Mouse (Mus musculus): ENCODE results near the gene Tbx1. TPM values are rescaled to one million over a fixed set of nuclear protein-coding genes. Genes with fewer than 3 reads are reported as not detected.
A peak's percentile ranks its signal among the peaks of the same experiment; 100 is the strongest.

The Tbx1 gene
- polyA plus RNA-seq, 1 experiment from 2014 or later = 0.26 TPM

DNA sequence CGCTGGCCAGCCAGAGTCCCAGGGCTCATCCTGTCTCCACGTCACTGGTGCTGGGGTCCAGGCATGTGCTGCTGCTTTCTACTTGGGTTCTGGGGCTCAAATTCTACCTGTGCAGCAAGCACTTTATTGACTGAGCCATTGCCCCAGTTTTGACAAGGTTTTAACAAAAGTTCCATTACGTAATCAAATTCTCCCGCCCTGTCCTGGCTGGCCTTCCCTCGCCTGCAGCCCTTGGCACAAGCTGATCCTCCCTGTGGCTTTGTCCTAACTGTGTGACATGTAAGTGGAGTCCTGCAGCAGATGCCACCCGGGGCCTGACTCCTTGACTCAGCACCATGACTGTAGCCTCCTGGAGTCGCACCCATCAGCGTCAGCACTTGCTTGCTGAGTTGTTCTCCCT lies 16.3 kb downstream of the Tbx1 start:
- 81% methylated on average over 8 of the region's 8 CpGs for WGBS
- no peak for ATAC-seq (ENCODE audit: low FRiP score, low TSS enrichment)
- no peaks in the 10 kb centered on the region for H3K9me3 ChIP-seq (ENCODE audit: low read length)

GRCm38 (mm10) chr16:18568599-18568998 lies 21.9 kb downstream of the Tbx1 start:
- Histone ChIP-seq H3K9ac (replicated peaks; ENCODE audit: low read length) (no peak overlapping the region), H3K9me3 (ENCODE audit: low read length) (no peaks in the 10 kb centered on the region), H3K4me3 (ENCODE audit: low read length) (no peak overlapping the region), H3K27me3 (ENCODE audit: insufficient read depth, low read length) (no peaks in the 10 kb centered on the region), H3K36me3 (ENCODE audit: insufficient read depth, low read length) (no peaks in the 10 kb centered on the region), H3K27ac (ENCODE audit: low read length) (no peak overlapping the region), H3K4me2 (replicated peaks; ENCODE audit: low read depth, low read length) (no peak overlapping the region), H3K4me1 (ENCODE audit: insufficient read depth, low read length) (no peaks in the 10 kb centered on the region)
- no peak for ATAC-seq (ENCODE audit: low FRiP score, low TSS enrichment)
- 90% methylated on average over 7 of the region's 7 CpGs for WGBS

More for the DNA sequence above, 16.3 kb downstream of the Tbx1 start:
- Histone ChIP-seq H3K27me3 (ENCODE audit: insufficient read depth, low read length) (peaks cover 8% of the 10 kb centered on the region), H3K27ac (ENCODE audit: low read length) (no peak overlapping the region), H3K4me2 (replicated peaks; ENCODE audit: low read depth, low read length) (no peak overlapping the region), H3K36me3 (ENCODE audit: insufficient read depth, low read length) (no peaks in the 10 kb centered on the region), H3K4me3 (ENCODE audit: low read length) (no peak overlapping the region), H3K9ac (replicated peaks; ENCODE audit: low read length) (no peak overlapping the region), H3K4me1 (ENCODE audit: insufficient read depth, low read length) (no peaks in the 10 kb centered on the region)

DNA sequence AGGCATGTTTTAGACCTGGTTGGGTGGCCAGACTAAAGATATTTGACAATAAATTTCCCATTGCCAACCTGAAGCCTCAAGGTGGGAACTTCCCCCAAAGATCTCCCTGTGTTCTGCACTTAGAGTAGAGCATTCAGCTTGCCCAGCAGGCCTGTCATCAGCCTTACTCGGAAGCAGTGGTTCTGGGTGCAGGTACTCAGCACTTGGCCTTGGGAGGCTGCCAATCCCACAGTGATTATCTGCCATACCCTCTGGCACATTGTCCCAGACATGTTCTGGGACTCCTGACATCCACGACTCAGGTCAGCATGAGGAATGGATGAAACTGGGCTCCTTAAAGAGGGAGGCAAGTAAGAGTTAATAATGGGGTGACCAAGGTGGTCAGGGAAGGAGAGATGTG lies 26.0 kb downstream of the Tbx1 start:
- no peak overlapping the region for H3K4me3 ChIP-seq (ENCODE audit: low read length)
- H3K27me3 ChIP-seq (ENCODE audit: insufficient read depth, low read length) = no peaks in the 10 kb centered on the region
- 91% methylated on average over 2 of the region's 2 CpGs for WGBS
- H3K4me1 ChIP-seq (ENCODE audit: insufficient read depth, low read length) = no peaks in the 10 kb centered on the region
- H3K9me3 ChIP-seq (ENCODE audit: low read length) = no peaks in the 10 kb centered on the region
- no peak overlapping the region for H3K4me2 ChIP-seq (replicated peaks; ENCODE audit: low read depth, low read length)
- no peak for ATAC-seq (ENCODE audit: low FRiP score, low TSS enrichment)
- H3K27ac ChIP-seq (ENCODE audit: low read length) = no peak overlapping the region
- H3K9ac ChIP-seq (replicated peaks; ENCODE audit: low read length) = no peak overlapping the region
- H3K36me3 ChIP-seq (ENCODE audit: insufficient read depth, low read length) = no peaks in the 10 kb centered on the region

DNA sequence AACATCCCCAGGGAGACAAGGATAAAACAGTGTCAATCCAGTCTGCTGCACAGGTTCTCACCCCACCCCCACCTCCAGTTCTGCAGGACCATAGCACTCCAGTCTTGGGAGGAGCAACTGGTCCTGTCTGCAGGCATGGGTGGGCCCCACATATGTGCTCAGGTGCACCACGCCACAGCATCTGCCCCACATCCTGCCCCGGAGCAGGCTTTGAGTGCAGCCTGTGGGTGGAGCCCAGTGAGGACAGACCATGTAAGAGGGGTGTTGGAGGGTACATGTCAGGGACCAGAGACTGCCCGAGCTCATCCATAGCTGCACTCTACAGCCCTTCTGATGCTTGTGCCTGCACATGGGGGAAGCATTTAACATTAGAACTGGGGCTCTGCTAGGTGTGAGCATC lies 34.0 kb downstream of the Tbx1 start:
- WGBS = 69% methylated on average over 3 of the region's 3 CpGs

DNA sequence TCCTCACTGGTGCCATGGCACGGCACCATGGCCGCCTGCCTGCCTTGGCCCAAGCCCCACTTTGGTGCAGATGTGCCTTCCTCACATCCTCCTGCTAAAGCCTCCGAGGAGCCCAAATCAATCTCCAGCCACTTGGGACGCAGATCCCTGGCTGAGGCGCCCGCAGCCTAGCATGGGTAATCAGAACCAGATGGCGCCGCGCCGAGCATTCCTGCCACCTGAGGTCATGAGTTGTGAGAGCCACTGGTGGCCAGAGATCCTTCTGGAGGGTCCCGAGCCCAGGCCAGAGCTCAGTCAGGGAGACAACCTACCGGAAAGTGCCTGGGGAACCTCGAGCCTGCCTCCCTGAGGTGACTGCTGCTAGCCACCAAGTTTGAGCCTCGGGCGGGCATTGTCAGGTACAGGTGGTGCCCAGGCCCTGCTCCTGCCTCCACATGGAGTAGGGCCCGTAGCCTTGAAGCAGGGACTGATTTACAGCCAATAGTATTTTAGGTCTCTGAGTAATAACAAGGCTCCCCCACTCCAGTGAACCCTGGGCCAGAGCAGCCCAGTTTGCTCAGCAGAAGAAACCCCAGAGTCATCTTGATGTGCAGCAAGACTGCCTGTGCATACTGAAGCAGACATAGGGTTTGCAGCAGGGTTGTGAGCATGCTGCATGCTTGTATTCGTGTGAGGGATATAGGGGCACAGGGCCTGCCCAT lies 35.1 kb downstream of the Tbx1 start:
- ATAC-seq (ENCODE audit: low FRiP score, low TSS enrichment) = no peak
- H3K27me3 ChIP-seq (ENCODE audit: insufficient read depth, low read length) = no peaks in the 10 kb centered on the region
- H3K4me1 ChIP-seq (ENCODE audit: insufficient read depth, low read length) = peaks cover 34% of the 10 kb centered on the region
- WGBS = 53% methylated on average over 17 of the region's 17 CpGs
- no peaks in the 10 kb centered on the region for H3K36me3 ChIP-seq (ENCODE audit: insufficient read depth, low read length)
- no peak overlapping the region for H3K4me3 ChIP-seq (ENCODE audit: low read length)
- no peaks in the 10 kb centered on the region for H3K9me3 ChIP-seq (ENCODE audit: low read length)
- H3K9ac ChIP-seq (replicated peaks; ENCODE audit: low read length) = no peak overlapping the region
- H3K4me2 ChIP-seq (replicated peaks; ENCODE audit: low read depth, low read length) = no peak overlapping the region
- no peak overlapping the region for H3K27ac ChIP-seq (ENCODE audit: low read length)

More for the DNA sequence above, 34.0 kb downstream of the Tbx1 start:
- no peak overlapping the region for H3K27ac ChIP-seq (ENCODE audit: low read length)
- ATAC-seq (ENCODE audit: low FRiP score, low TSS enrichment) = no peak
- no peak overlapping the region for H3K9ac ChIP-seq (replicated peaks; ENCODE audit: low read length)
- no peak overlapping the region for H3K4me2 ChIP-seq (replicated peaks; ENCODE audit: low read depth, low read length)
- no peaks in the 10 kb centered on the region for H3K9me3 ChIP-seq (ENCODE audit: low read length)
- no peaks in the 10 kb centered on the region for H3K27me3 ChIP-seq (ENCODE audit: insufficient read depth, low read length)
- H3K36me3 ChIP-seq (ENCODE audit: insufficient read depth, low read length) = no peaks in the 10 kb centered on the region
- no peak overlapping the region for H3K4me3 ChIP-seq (ENCODE audit: low read length)
- H3K4me1 ChIP-seq (ENCODE audit: insufficient read depth, low read length) = peaks cover 25% of the 10 kb centered on the region

DNA sequence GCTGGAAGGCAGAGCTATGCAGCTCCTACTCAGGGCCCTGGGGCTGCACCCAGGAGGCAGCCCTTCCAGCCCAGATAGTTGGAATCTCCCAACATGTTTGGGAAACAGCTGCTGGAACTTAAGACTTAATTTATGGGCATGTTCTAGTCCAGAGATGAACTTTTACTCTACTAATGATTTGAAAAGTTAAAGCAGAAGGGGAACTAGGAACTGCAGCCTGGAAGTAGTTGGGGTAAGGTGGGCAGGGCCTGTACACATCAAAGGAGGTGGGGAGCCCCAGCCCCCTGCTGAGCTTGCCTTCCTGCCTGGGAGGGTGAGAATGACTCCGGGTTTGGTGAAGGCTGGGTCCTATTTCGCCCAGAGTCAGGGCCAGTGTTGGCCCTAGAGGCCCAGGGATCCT lies 35.8 kb downstream of the Tbx1 start:
- no peaks in the 10 kb centered on the region for H3K36me3 ChIP-seq (ENCODE audit: insufficient read depth, low read length)
- no peak overlapping the region for H3K4me2 ChIP-seq (replicated peaks; ENCODE audit: low read depth, low read length)
- no peak overlapping the region for H3K27ac ChIP-seq (ENCODE audit: low read length)
- ATAC-seq (ENCODE audit: low FRiP score, low TSS enrichment) = no peak
- peaks cover 34% of the 10 kb centered on the region for H3K4me1 ChIP-seq (ENCODE audit: insufficient read depth, low read length)
- 46% methylated on average over 2 of the region's 2 CpGs for WGBS
- H3K9ac ChIP-seq (replicated peaks; ENCODE audit: low read length) = no peak overlapping the region
- no peaks in the 10 kb centered on the region for H3K9me3 ChIP-seq (ENCODE audit: low read length)
- no peaks in the 10 kb centered on the region for H3K27me3 ChIP-seq (ENCODE audit: insufficient read depth, low read length)
- no peak overlapping the region for H3K4me3 ChIP-seq (ENCODE audit: low read length)

- peak; percentile 24; the same call in 1 of the 2 replicates for ATAC-seq (ENCODE audit: low FRiP score, low TSS enrichment)
- 39% methylated on average over 11 of the region's 11 CpGs for WGBS
Measured at GRCm38 (mm10) chr16:18552106-18552710, 38.3 kb downstream of the Tbx1 start.

GRCm38 (mm10) chr16:18551604-18552003 lies 38.9 kb downstream of the Tbx1 start:
- Histone ChIP-seq H3K9ac (replicated peaks; ENCODE audit: low read length) (peak overlapping the region; percentile 23), H3K4me3 (ENCODE audit: low read length) (no peak overlapping the region), H3K4me2 (replicated peaks; ENCODE audit: low read depth, low read length) (no peak overlapping the region), H3K27me3 (ENCODE audit: insufficient read depth, low read length) (no peaks in the 10 kb centered on the region), H3K9me3 (ENCODE audit: low read length) (no peaks in the 10 kb centered on the region), H3K27ac (ENCODE audit: low read length) (no peak overlapping the region), H3K36me3 (ENCODE audit: insufficient read depth, low read length) (no peaks in the 10 kb centered on the region), H3K4me1 (ENCODE audit: insufficient read depth, low read length) (peaks cover 34% of the 10 kb centered on the region)
- ATAC-seq (ENCODE audit: low FRiP score, low TSS enrichment) = peak; percentile 40; the same call in 1 of the 2 replicates
- 21% methylated on average over 9 of the region's 9 CpGs for WGBS

More at GRCm38 (mm10) chr16:18552106-18552710, 38.3 kb downstream of the Tbx1 start:
- Histone ChIP-seq H3K9ac (replicated peaks; ENCODE audit: low read length) (no peak overlapping the region), H3K9me3 (ENCODE audit: low read length) (no peaks in the 10 kb centered on the region), H3K4me1 (ENCODE audit: insufficient read depth, low read length) (peaks cover 34% of the 10 kb centered on the region), H3K27ac (ENCODE audit: low read length) (no peak overlapping the region), H3K4me2 (replicated peaks; ENCODE audit: low read depth, low read length) (no peak overlapping the region), H3K36me3 (ENCODE audit: insufficient read depth, low read length) (no peaks in the 10 kb centered on the region), H3K4me3 (ENCODE audit: low read length) (no peak overlapping the region), H3K27me3 (ENCODE audit: insufficient read depth, low read length) (no peaks in the 10 kb centered on the region)

- WGBS = 84% methylated on average over 5 of the region's 5 CpGs
- no peaks in the 10 kb centered on the region for H3K36me3 ChIP-seq (ENCODE audit: insufficient read depth, low read length)
- no peak for ATAC-seq (ENCODE audit: low FRiP score, low TSS enrichment)
Measured at GRCm38 (mm10) chr16:18547891-18548290, 42.6 kb downstream of the Tbx1 start.

DNA sequence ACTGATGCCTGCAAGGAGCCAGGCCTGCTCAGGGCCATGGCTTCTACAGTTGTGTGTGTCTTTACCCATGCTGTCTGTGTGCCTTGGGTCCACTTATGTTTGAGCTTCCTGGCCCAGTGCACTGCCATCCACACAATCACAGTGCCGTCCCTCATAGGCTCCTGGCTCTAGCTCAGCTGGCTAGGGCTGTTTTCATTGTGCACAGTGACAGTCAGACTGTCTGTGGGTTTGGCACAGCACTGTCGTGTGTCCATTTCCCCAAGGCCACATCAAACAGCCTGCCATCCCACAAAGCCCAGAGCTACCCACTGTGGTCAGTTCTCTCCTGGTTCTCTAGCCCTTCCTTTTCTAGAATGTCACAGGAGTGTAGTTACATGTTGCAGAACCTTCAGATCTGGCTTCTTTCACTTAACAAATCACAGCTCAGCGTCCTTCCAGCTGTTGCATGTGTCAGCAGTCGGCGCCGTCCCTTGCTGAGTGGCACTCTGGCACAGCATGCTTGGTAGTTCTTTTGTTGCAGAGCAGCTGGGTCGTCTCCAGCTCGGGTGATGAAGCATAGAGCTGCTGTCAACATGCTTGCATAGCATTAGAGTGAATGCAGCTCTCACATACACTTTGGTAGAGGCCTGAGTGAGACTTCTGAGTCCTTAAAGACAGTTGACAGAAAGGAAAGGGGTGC lies 47.2 kb downstream of the Tbx1 start:
- 56% methylated on average over 8 of the region's 8 CpGs for WGBS
- Histone ChIP-seq H3K4me1 (ENCODE audit: insufficient read depth, low read length) (no peaks in the 10 kb centered on the region), H3K36me3 (ENCODE audit: insufficient read depth, low read length) (no peaks in the 10 kb centered on the region), H3K27ac (ENCODE audit: low read length) (no peak overlapping the region), H3K4me3 (ENCODE audit: low read length) (no peak overlapping the region), H3K9me3 (ENCODE audit: low read length) (no peaks in the 10 kb centered on the region), H3K4me2 (replicated peaks; ENCODE audit: low read depth, low read length) (no peak overlapping the region), H3K9ac (replicated peaks; ENCODE audit: low read length) (no peak overlapping the region), H3K27me3 (ENCODE audit: insufficient read depth, low read length) (no peaks in the 10 kb centered on the region)
- ATAC-seq (ENCODE audit: low FRiP score, low TSS enrichment) = no peak

More at GRCm38 (mm10) chr16:18547891-18548290, 42.6 kb downstream of the Tbx1 start:
- Histone ChIP-seq H3K4me1 (ENCODE audit: insufficient read depth, low read length) (peaks cover 23% of the 10 kb centered on the region), H3K4me3 (ENCODE audit: low read length) (no peak overlapping the region), H3K27me3 (ENCODE audit: insufficient read depth, low read length) (no peaks in the 10 kb centered on the region), H3K27ac (ENCODE audit: low read length) (no peak overlapping the region), H3K4me2 (replicated peaks; ENCODE audit: low read depth, low read length) (no peak overlapping the region), H3K9me3 (ENCODE audit: low read length) (no peaks in the 10 kb centered on the region), H3K9ac (replicated peaks; ENCODE audit: low read length) (no peak overlapping the region)

Measured in kidney, embryonic 16.5 days (tissue).